Mouse (Mus musculus): ENCODE measurements at regions not wholly inside any gene's neighbourhood (a gene's known extent, or its start where the extent isn't known, plus 50 kb on each side); places are given as distances from the start of the nearest gene placed in this dataset.

- DNase-seq, result no peak
Observed at GRCm38 (mm10) chr16:31598989-31599421, 64.2 kb upstream of the Dlg1 start.

- no peak for DNase-seq
Observed at GRCm38 (mm10) chr16:31601278-31601677, 62.0 kb upstream of the Dlg1 start.

DNA sequence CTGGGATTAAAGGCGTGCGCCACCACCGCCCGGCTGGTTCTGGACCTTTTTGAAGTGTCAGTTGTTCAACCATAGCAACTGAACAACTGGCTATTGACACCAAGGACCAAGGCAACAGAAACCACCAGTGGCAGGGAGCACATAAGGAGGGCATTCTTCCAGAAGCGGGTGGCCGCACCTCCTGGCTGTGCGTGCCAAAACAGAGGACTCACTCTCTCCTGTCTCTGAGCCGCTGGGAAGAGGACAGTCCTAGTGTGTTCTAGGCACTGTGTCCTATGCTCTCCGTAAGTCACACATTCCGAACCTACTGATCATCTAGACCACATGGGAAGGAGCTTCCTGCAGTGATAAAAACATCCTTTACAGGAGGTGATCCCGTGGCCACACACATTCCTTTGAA, 60.1 kb upstream of the Dlg1 start:
- DNase-seq, result no peak

GRCm38 (mm10) chr16:31606389-31607177, 56.7 kb upstream of the Dlg1 start:
- DNase-seq, result no peak

DNA sequence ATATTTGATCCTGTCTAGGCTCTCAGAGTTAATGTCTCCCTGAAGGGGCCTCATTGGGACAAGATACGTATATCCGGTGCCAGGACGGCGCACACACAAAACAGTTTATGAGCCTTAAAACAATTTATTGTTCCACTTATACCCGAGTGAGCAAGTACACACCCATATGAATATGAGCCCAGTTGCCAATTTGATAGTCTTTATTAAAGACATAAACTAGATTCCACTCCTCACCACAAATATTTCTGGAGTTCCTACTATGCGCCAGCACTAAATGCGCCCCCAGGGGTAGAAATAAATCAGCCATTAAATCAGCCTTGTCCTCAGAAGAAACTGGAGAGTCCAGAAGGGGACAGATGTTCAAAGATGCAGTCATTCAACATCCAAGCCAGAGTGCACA, 54.3 kb upstream of the Dlg1 start:
- DNase-seq, result no peak

DNA sequence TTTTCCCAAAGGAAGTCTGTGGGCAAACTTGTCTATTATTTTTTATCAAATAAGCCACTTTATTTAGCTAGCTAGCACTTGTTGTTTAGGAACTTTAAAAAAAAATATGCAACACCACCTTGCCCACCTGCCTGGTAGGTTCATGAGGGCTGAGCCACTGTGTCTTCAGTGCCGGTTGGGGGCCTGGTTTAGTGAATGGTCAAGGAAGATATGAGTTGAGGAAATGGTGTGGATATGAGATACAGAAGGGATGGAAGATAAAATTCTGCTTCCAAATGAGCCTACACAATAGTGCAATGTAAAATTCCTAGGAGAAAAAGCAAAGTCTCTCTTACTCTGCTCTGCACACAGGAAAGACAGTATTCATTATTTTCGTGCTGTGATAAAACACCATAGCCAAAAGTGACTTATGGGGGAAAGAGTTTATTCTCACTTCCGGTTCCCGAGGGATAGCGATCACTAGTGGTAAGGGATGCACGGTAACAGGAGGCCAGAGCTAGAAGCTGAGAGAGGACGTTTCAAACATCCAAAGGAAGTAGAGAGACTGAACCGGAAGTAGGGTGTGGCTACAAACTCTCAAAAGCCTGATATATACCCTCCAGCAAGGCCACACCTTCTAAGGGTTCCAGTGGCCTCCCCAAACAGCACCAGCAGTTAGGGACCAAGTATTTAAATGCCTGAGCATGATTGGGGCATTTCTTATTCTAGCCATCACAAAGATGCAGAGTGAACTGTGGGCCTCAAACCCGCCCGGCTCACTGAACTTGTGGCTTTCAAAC, 53.7 kb upstream of the Dlg1 start:
- no peak for DNase-seq
